Mouse (Mus musculus) layer of hippocampus, postnatal 25 days (tissue): ENCODE results near the gene Gm28827. TPM values are rescaled to one million over a fixed set of nuclear protein-coding genes. Genes with fewer than 3 reads are reported as not detected.
"Not testable (repeated sequence)": the region's sequence is repeated elsewhere in the genome, so short reads cannot be mapped to it uniquely, and the experiment has no call there.

ENCODE experiments used
- DNase-seq, 2 experiments: peaks; one replicate each; pipeline ENCODE4 v3.0.0; 2022; ENCODE audit warnings: mixed read lengths in 2 of 2, low spot score in 1 of 2; ENCODE audit errors: extremely low spot score in 1 of 2
- total RNA-seq, 2 experiments: library from RNA; stranded (reverse); gene quantifications; 2 replicates each; pipeline ENCODE4 v1.2.3; 2021

Gene Gm28827
- not detected for total RNA-seq

GRCm38 (mm10) chrY:83030647-83031046 lies at the start of gene Gm28827:
Gene Gm28827, plus strand, starts transcription at chrY:83030947.
- DNase-seq = not testable (repeated sequence)
